Mouse (Mus musculus) induced T-regulatory cell, adult 2 months (primary cell): Measurements from ENCODE around the gene Eml6.

Experiments used
- DNase-seq: peaks from one replicate; pipeline ENCODE4 v3.0.0-alpha.2; 2012; ENCODE audit warnings: low read depth

Gene Eml6

GRCm38 (mm10) chr11:29748750-29749467 is 276.9 kb downstream of the Eml6 start:
- no peak for DNase-seq

GRCm38 (mm10) chr11:29747881-29748280 is 278.0 kb downstream of the Eml6 start:
- DNase-seq, result no peak

GRCm38 (mm10) chr11:29747365-29747764 is 278.5 kb downstream of the Eml6 start:
- no peak for DNase-seq

- DNase-seq, result no peak
These were observed 279.6 kb downstream of the Eml6 start for GRCm38 (mm10) chr11:29746203-29746602.

- no peak for DNase-seq
These were observed 280.3 kb downstream of the Eml6 start for GRCm38 (mm10) chr11:29745513-29745912.

- DNase-seq, result no peak
These were observed 280.9 kb downstream of the Eml6 start for GRCm38 (mm10) chr11:29744760-29745430.

GRCm38 (mm10) chr11:29739752-29740151 is 286.1 kb downstream of the Eml6 start:
- no peak for DNase-seq

- DNase-seq, result no peak
These were observed 297.9 kb downstream of the Eml6 start for GRCm38 (mm10) chr11:29727901-29728300.

- DNase-seq, result no peak
These were observed 300.2 kb downstream of the Eml6 start for GRCm38 (mm10) chr11:29725610-29726009.

- no peak for DNase-seq
These were observed 300.7 kb downstream of the Eml6 start for GRCm38 (mm10) chr11:29725167-29725566.

GRCm38 (mm10) chr11:29724213-29724612 is 301.6 kb downstream of the Eml6 start:
- no peak for DNase-seq

GRCm38 (mm10) chr11:29719597-29719996 is 306.2 kb downstream of the Eml6 start:
- peak; percentile 43 for DNase-seq

GRCm38 (mm10) chr11:29718541-29718940 is 307.3 kb downstream of the Eml6 start:
- peak; percentile 18 for DNase-seq

GRCm38 (mm10) chr11:29715499-29715898 is 310.3 kb downstream of the Eml6 start:
- DNase-seq, result peak; percentile 21

- DNase-seq, result peak; percentile 42
These were observed 311.0 kb downstream of the Eml6 start for GRCm38 (mm10) chr11:29714789-29715188.

- no peak for DNase-seq
These were observed 311.7 kb downstream of the Eml6 start for GRCm38 (mm10) chr11:29714114-29714513.

- DNase-seq, result peak; percentile 38
These were observed 316.3 kb downstream of the Eml6 start for GRCm38 (mm10) chr11:29709512-29709911.

GRCm38 (mm10) chr11:29706845-29707244 is 319.0 kb downstream of the Eml6 start:
- DNase-seq, result no peak

GRCm38 (mm10) chr11:29705263-29705662 is 320.6 kb downstream of the Eml6 start:
- DNase-seq, result peak; percentile 36

GRCm38 (mm10) chr11:29702721-29703120 is 323.1 kb downstream of the Eml6 start:
- no peak for DNase-seq

GRCm38 (mm10) chr11:29694754-29695153 is 331.1 kb downstream of the Eml6 start:
- DNase-seq, result no peak

- DNase-seq, result peak; percentile 89
These were observed 332.0 kb downstream of the Eml6 start for GRCm38 (mm10) chr11:29693576-29694410.
